Mouse (Mus musculus) testis, adult 2 months (tissue): ENCODE data around the gene Mrps5.

Source experiments
- CTCF ChIP-seq: fragments of 200-500 bp; IDR thresholded peaks from 2 replicates; pipeline ENCODE4 v1.5.1; 2012; ENCODE audit warnings: low read depth, mild to moderate bottlenecking, inconsistent platforms, low read length, moderate library complexity; ENCODE audit not compliant: control insufficient read depth, insufficient read depth, insufficient replicate concordance
- POLR2A ChIP-seq: fragments of 200-500 bp; IDR thresholded peaks from 2 replicates; pipeline ENCODE4 v1.6.1; 2012; ENCODE audit warnings: low read depth, mild to moderate bottlenecking, inconsistent platforms, low read length, moderate library complexity; ENCODE audit not compliant: control insufficient read depth

- TF ChIP-seq POLR2A (peak; percentile 57; the same call in 1 of the 2 replicates), CTCF (no peak)
These were observed 2.6 kb upstream of the Mrps5 start for GRCm38 (mm10) chr2:127584436-127584858.
